Mouse (Mus musculus) left cerebral cortex, adult 11 months (tissue): ENCODE measurements around the gene Hoxa3.

ENCODE experiments used
- DNase-seq: peaks from one replicate; pipeline ENCODE4 v3.0.0; 2022; ENCODE audit warnings: low spot score

Hoxa3 gene

GRCm38 (mm10) chr6:52154044-52154443, 59.1 kb downstream of the Hoxa3 start:
- no peak for DNase-seq

- no peak for DNase-seq
Observed at GRCm38 (mm10) chr6:52153270-52153669, 59.9 kb downstream of the Hoxa3 start.

GRCm38 (mm10) chr6:52152226-52153193, 60.6 kb downstream of the Hoxa3 start:
- no peak for DNase-seq

- no peak for DNase-seq
Observed at GRCm38 (mm10) chr6:52151571-52151970, 61.6 kb downstream of the Hoxa3 start.

- DNase-seq, result no peak
Observed at GRCm38 (mm10) chr6:52150401-52150966, 62.7 kb downstream of the Hoxa3 start.

GRCm38 (mm10) chr6:52139115-52139514, 74.0 kb downstream of the Hoxa3 start:
- DNase-seq, result no peak

GRCm38 (mm10) chr6:52138576-52138975, 74.6 kb downstream of the Hoxa3 start:
- no peak for DNase-seq

GRCm38 (mm10) chr6:52137841-52138535, 75.1 kb downstream of the Hoxa3 start:
- DNase-seq, result no peak

GRCm38 (mm10) chr6:52123673-52124072, 89.5 kb downstream of the Hoxa3 start:
- DNase-seq, result no peak

- no peak for DNase-seq
Observed at GRCm38 (mm10) chr6:52121173-52121572, 92.0 kb downstream of the Hoxa3 start.
